Mouse (Mus musculus): ENCODE results near the gene Ulk3. TPM values are rescaled to one million over a fixed set of nuclear protein-coding genes. Genes with fewer than 3 reads are reported as not detected.

Gene Ulk3
- total and polyA plus RNA-seq, 3 experiments: 5.0 to 11.9 TPM; not detected in 1

GRCm38 (mm10) chr9:57604875-57605274, 15.6 kb downstream of the Ulk3 start:
- TF ChIP-seq NELFE (IDR thresholded peaks at IDR 0.05; ENCODE audit: low read depth, low read length): no peak
- Histone ChIP-seq H3K27ac (ENCODE audit: control insufficient read depth, low read depth, low read length) (no peak overlapping the region), H3K9me3 (replicated peaks; ENCODE audit: insufficient read depth, low read length) (no peaks in the 10 kb centered on the region), H3K4me1 (ENCODE audit: control insufficient read depth in 1 of 2, insufficient read depth in 2 of 2, low read length in 2 of 2) (peaks cover 0 to 6% of the 10 kb centered on the region in 2 experiments; a peak in 1 of 4 replicates), H3K4me3 (ENCODE audit: control insufficient read depth in 1 of 2, insufficient read depth in 1 of 2, low read depth in 2 of 2, low read length in 2 of 2) (no peak overlapping the region), H3K9ac (ENCODE audit: control insufficient read depth, low read depth, low read length, poor library complexity, severe bottlenecking) (no peak overlapping the region), H3K27me3 (ENCODE audit: control insufficient read depth in 1 of 2, insufficient read depth in 2 of 2, low read length in 2 of 2) (no peaks in the 10 kb centered on the region; a peak in 1 of 4 replicates), H3K36me3 (ENCODE audit: control insufficient read depth in 1 of 2, insufficient read depth in 2 of 2, low read length in 2 of 2) (no peaks in the 10 kb centered on the region; a peak in 1 of 4 replicates), H3K79me2 (ENCODE audit: control insufficient read depth, insufficient read depth, low read length, poor library complexity) (no peaks in the 10 kb centered on the region)
- no peak for DNase-seq (ENCODE audit: low read depth, low spot score)

DNA sequence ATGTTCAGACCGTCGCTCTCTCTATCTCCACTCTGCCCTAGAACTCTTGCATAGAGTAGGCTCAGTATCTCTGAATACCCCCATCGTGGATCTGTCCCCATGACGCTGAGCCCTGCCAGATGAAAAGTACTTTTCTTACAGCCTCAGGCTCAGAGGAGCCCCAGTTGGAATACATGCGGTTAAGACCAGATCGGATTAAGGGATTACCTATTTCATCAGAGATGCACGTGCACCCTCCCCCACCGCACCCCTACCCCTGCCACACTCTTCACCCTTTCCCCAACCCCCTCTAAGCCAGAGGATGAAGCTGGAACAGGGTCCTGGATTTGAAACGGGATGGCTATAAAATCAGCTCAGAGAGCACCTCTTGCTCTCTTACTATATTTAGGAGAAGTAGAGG, 16.3 kb downstream of the Ulk3 start:
- Histone ChIP-seq H3K36me3 (ENCODE audit: control insufficient read depth in 1 of 2, insufficient read depth in 2 of 2, low read length in 2 of 2) (no peaks in the 10 kb centered on the region; a peak in 1 of 4 replicates), H3K4me1 (ENCODE audit: control insufficient read depth in 1 of 2, insufficient read depth in 2 of 2, low read length in 2 of 2) (peaks cover 0 to under 1% of the 10 kb centered on the region in 2 experiments; a peak in 1 of 4 replicates), H3K9ac (ENCODE audit: control insufficient read depth, low read depth, low read length, poor library complexity, severe bottlenecking) (no peak overlapping the region), H3K9me3 (replicated peaks; ENCODE audit: insufficient read depth, low read length) (no peaks in the 10 kb centered on the region), H3K79me2 (ENCODE audit: control insufficient read depth, insufficient read depth, low read length, poor library complexity) (no peaks in the 10 kb centered on the region), H3K4me3 (ENCODE audit: control insufficient read depth in 1 of 2, insufficient read depth in 1 of 2, low read depth in 2 of 2, low read length in 2 of 2) (no peak overlapping the region), H3K27ac (ENCODE audit: control insufficient read depth, low read depth, low read length) (no peak overlapping the region), H3K27me3 (ENCODE audit: control insufficient read depth in 1 of 2, insufficient read depth in 2 of 2, low read length in 2 of 2) (peaks cover 0 to 3% of the 10 kb centered on the region in 2 experiments; a peak in 2 of 4 replicates)
- TF ChIP-seq USF1 (IDR thresholded peaks at IDR 0.05; ENCODE audit: low read depth, low read length) (no peak), ZNF384 (IDR thresholded peaks at IDR 0.05; ENCODE audit: low read depth, low read length) (no peak), MAFK (IDR thresholded peaks at IDR 0.05; ENCODE audit: borderline replicate concordance, low read depth, low read length) (no peak), HCFC1 (IDR thresholded peaks at IDR 0.05; ENCODE audit: low read depth, low read length) (no peak)
- DNase-seq (ENCODE audit: low read depth, low spot score): no peak

GRCm38 (mm10) chr9:57606139-57606851, 17.0 kb downstream of the Ulk3 start, which contains the start of gene Cplx3:
Gene Cplx3 (minus strand): TSS chr9:57606281.
- TF ChIP-seq SMC3 (IDR thresholded peaks at IDR 0.05; ENCODE audit: low read depth, low read length) (0 out of 2 replicates have a peak, but pooled peaks have one; percentile 21), SIN3A (IDR thresholded peaks at IDR 0.05; ENCODE audit: low read length) (peak; percentile 59), MXI1 (IDR thresholded peaks at IDR 0.05; ENCODE audit: low read depth, low read length) (peak; percentile 78), ZKSCAN1 (IDR thresholded peaks at IDR 0.05; ENCODE audit: low read depth, low read length) (no peak), MAZ (IDR thresholded peaks at IDR 0.05; ENCODE audit: low read depth, low read length) (0 out of 2 replicates have a peak, but pooled peaks have one; percentile 29)
- Histone ChIP-seq H3K4me3 (ENCODE audit: control insufficient read depth in 1 of 2, insufficient read depth in 1 of 2, low read depth in 2 of 2, low read length in 2 of 2) (no peak within 1 kb of the TSS), H3K36me3 (ENCODE audit: control insufficient read depth in 1 of 2, insufficient read depth in 2 of 2, low read length in 2 of 2) (no peaks in the 10 kb centered on the region), H3K4me1 (ENCODE audit: control insufficient read depth in 1 of 2, insufficient read depth in 2 of 2, low read length in 2 of 2) (no peaks in the 10 kb centered on the region), H3K79me2 (ENCODE audit: control insufficient read depth, insufficient read depth, low read length, poor library complexity) (no peaks in the 10 kb centered on the region), H3K27me3 (ENCODE audit: control insufficient read depth in 1 of 2, insufficient read depth in 2 of 2, low read length in 2 of 2) (peaks cover 0 to 4% of the 10 kb centered on the region in 2 experiments; a peak in 2 of 4 replicates), H3K9me3 (replicated peaks; ENCODE audit: insufficient read depth, low read length) (no peaks in the 10 kb centered on the region), H3K9ac (ENCODE audit: control insufficient read depth, low read depth, low read length, poor library complexity, severe bottlenecking) (no peak within 1 kb of the TSS), H3K27ac (ENCODE audit: control insufficient read depth, low read depth, low read length) (no peak within 1 kb of the TSS)
- peak; percentile 58 for DNase-seq (ENCODE audit: low read depth, low spot score)
